Mouse (Mus musculus): ENCODE data around the gene Plac9b. TPM values are rescaled to one million over a fixed set of nuclear protein-coding genes. Genes with fewer than 3 reads are reported as not detected.

The Plac9b gene
- polyA plus RNA-seq, 1 experiment from 2014 or later = 0.50 TPM

Other genes with a start within 250 kb of the Plac9b start
- not detected in 2 replicates for gene Cphx1, start 244.2 kb downstream of the Plac9b start, polyA plus RNA-seq (2014; fragmentation: Nextera tagmentation; extraction: Ambion mirVana)
- 0.39 TPM in 1 of 2 replicates, not detected in the other for gene Duxbl1, start 203.9 kb downstream of the Plac9b start, polyA plus RNA-seq (2014; fragmentation: Nextera tagmentation; extraction: Ambion mirVana)
- gene Gm9780, start 139.8 kb downstream of the Plac9b start, polyA plus RNA-seq (2014; fragmentation: Nextera tagmentation; extraction: Ambion mirVana) = 0.15 and 1.0 TPM in 2 replicates
- 27.6 and 30.8 TPM in 2 replicates for gene Tmem254c, start 115.1 kb downstream of the Plac9b start, polyA plus RNA-seq (2014; fragmentation: Nextera tagmentation; extraction: Ambion mirVana)
- gene Cphx2, start 101.0 kb downstream of the Plac9b start, polyA plus RNA-seq (2014; fragmentation: Nextera tagmentation; extraction: Ambion mirVana) = not detected in 2 replicates
- gene Cphx3, start 100.2 kb downstream of the Plac9b start, polyA plus RNA-seq (2014; fragmentation: Nextera tagmentation; extraction: Ambion mirVana) = not detected in 2 replicates
- gene Duxbl2, start 64.1 kb downstream of the Plac9b start, polyA plus RNA-seq (2014; fragmentation: Nextera tagmentation; extraction: Ambion mirVana) = 1.1 TPM in 1 of 2 replicates, not detected in the other
- gene Tmem254b, start 24.6 kb upstream of the Plac9b start, polyA plus RNA-seq (2014; fragmentation: Nextera tagmentation; extraction: Ambion mirVana) = 22.1 and 25.1 TPM in 2 replicates
- gene Duxbl3, start 75.5 kb upstream of the Plac9b start, polyA plus RNA-seq (2014; fragmentation: Nextera tagmentation; extraction: Ambion mirVana) = 0.57 and 1.1 TPM in 2 replicates